Mouse (Mus musculus): ENCODE measurements around the gene Wdr20.
A peak's percentile ranks its signal among the peaks of the same experiment; 100 is the strongest.

Wdr20 gene

DNA sequence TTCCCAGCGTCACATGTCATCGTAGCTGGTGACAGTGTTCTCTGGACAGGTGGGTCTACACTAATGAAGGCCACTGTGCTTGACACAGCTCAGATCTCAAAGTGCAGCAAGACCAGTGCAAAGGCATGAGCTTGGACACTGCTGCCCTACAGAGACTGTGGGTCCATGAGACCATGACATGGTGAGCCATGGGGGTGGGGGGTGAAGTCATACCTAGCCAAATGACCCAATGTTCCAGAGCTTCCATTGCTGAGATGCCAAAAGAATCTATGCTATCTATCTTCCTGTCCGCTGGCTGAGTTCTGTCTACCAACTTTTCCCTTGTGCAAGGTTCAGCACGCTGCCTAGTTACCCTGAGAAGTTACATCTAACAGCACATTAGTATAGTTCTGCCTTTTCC lies 91.2 kb downstream of the Wdr20 start:
- no peak for DNase-seq

GRCm38 (mm10) chr12:110830293-110831024 lies 92.7 kb downstream of the Wdr20 start:
- DNase-seq: no peak

GRCm38 (mm10) chr12:110835182-110835581 lies 97.4 kb downstream of the Wdr20 start:
- DNase-seq: no peak

DNA sequence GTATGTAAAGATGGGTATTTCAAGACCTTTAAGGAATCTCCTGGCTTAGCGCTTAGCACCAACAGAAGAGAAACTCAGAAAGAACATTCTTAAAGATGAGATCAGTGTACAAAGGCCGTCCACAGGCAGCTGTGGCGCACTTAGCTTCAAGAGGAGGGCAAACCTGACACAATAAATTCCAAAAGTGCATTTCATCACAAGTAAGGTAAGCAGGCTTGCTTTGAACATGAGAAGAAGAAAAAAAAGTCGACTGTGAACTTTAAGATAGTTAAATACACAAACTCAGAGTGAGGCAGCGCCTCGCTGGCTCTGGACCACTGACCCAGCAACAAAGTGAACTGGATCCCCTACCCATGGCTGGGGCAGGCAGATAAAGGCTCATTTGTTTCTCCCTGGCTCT lies 99.0 kb downstream of the Wdr20 start:
- no peak for DNase-seq

GRCm38 (mm10) chr12:110837192-110837841 lies 99.6 kb downstream of the Wdr20 start:
- DNase-seq: peak; percentile 39 to 77

DNA sequence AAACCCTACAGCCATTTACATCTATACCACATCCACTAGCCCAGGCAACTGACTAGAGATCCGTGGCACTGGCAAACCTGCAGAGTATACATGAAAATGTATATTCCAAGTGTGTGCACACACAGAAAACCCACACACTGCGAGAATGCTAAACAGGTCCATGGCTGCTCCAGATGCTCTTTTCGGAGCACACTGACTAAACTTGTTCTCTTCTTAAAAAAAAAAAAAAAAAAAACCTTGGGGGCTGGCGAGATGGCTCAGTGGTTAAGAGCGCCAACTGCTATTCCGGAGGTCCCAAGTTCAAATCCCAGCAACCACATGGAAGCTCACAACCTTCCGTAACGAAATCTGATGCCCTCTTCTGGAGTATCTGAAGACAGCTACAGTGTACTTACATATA lies 100.1 kb downstream of the Wdr20 start:
- no peak for DNase-seq

- DNase-seq: peak; percentile 94 to 96
These were observed 102.8 kb downstream of the Wdr20 start, which contains the start of gene Mok for GRCm38 (mm10) chr12:110840348-110841198. Mok (minus strand) TSS chr12:110840939.

DNA sequence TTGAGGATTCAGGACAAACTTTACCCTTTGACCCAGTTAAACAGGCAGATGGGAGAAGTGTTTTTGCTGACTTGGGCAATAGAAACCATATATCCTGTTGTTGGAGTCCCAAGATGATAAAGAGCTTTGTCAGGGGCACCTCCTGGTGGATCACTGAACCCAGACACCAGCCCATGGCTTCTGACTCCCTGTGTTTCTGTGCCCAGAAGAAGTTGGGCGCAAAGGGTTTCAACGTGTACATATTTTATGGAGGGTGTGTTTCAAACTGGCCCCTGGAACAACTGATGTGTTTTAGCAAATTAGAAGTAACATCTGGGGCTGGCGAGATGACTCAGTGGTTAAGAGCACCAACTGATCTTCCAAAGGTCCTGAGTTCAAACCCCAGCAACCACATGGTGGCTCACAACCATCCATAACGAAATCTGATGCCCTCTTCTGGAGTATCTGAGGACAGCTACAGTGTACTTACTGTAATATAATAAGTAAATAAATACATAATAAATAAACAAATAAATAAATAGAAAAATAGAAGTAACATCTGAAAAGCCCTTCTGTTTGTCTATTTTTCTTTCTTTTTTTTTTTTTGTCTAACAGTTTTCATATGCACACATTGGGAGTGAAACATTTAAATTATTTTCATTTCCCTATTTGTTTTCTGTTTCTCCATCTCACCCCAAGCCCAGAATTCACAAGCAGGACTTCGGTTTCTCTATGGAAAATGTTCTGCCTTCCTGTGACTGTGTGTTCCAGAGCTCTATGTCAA lies 104.2 kb downstream of the Wdr20 start:
- peak in 1 of 2 experiments; percentile 29 for DNase-seq

DNA sequence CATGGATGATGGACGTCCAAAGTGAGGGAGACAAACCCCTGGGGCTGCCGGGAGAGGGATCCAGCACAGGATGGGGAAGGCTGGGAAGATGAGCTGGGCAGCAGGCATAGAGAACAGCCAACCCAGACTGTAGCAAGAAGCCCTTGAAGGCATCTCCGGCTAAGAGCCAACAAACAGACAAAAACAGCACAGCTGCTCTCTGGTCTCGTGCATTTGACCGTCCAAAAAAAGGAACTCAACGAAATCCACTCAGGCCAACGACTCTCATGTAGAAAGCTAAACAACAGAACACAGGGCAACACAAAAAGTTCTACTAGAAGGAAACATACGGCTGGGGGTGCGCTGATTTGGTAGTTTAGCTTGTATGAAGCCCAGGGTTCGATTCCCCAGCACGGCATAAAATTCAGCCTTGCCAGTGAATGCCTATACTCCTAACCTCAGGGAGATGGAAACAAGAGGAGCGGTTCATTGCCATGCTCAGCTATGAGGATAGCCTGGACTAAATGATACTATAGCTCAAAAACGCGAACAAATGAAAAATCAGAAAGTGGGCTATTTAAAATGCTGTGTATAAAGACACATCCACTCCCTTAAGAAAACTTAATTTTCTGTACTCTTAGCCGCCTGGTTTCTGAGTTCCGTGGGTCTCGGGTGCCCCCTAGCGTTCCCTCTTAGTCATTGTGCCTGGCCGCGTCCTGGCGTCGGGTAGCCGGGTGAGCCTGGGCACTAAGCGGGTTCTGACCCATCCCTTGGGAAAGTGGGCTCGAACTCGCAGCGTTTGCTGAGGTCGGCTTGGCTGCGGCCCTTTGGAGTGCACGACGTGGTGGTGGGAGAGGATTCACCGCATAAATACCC lies 105.7 kb downstream of the Wdr20 start:
- DNase-seq: peak; percentile 85 to 90

- peak; percentile 46 to 54 for DNase-seq
These were observed 106.7 kb downstream of the Wdr20 start for GRCm38 (mm10) chr12:110844227-110845130.

- DNase-seq: peak; percentile 95 to 97
These were observed 107.6 kb downstream of the Wdr20 start for GRCm38 (mm10) chr12:110845131-110845880.

GRCm38 (mm10) chr12:110846191-110846765 lies 108.5 kb downstream of the Wdr20 start:
- no peak for DNase-seq

DNA sequence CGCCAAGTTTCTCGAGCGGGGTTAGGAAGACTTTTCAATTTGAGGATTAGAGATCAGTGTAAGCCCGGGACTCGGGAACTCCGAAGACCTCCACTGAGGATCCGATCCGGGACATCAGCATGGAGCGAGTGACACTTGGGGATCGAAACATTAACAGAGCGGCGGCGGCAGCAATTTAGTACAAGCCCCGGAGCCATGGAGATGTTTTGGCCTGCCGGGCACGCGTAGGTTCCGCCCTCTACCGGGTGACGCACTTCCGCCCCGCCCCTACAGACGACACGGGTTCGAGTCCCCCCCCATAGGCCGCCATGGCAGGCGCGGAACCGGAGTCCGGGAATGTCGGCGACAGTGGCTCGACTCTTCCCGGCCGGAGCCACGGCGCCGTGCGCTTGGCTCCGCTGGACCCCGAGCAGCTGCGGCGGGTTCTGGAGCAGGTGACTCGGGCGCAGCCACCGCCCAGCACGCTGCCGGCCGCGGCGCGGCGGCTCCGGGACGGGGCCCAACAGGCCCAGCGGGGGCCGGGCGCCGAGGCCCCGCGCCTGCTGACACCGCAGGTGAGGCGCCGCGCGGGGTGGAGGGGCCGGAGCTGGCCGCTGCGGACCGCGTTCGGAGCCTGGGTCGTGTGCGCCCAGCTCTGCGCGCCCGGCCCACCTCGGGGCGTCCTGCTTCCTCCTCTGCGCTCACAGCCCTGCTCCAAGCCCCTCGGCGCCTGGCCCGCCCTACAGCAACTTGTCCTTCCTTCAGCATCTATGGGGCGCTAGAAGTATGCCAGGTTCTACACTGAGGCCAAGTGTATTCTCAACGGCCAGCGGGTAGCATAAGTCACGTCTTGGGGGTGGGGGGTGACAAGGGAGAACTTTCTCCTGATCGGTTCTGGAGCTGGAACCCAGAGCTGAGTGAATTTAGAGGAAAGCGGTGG lies 112.5 kb downstream of the Wdr20 start, which contains the start of gene Zfp839:
Gene Zfp839 (plus strand): TSS at position 244 of the 919 bp plus-strand sequence.
- peak; percentile 91 to 93 for DNase-seq

DNA sequence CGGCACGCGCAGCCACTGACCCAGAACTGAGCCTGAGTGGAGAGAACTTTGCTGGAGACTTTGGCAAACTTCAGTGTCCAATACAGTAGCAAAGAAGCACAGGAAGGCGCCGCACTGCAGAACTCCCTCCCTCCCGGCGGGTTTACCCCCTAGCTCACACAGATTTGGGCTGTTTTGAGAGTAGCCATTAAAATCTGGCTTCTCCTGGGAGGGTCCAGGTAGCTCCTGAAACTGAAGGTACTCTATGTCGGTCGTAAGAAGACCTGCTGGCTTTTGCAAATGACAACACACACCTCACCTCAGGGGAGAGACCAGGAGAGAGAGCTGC lies 113.1 kb downstream of the Wdr20 start:
- DNase-seq: peak in 1 of 2 experiments; percentile 80

DNA sequence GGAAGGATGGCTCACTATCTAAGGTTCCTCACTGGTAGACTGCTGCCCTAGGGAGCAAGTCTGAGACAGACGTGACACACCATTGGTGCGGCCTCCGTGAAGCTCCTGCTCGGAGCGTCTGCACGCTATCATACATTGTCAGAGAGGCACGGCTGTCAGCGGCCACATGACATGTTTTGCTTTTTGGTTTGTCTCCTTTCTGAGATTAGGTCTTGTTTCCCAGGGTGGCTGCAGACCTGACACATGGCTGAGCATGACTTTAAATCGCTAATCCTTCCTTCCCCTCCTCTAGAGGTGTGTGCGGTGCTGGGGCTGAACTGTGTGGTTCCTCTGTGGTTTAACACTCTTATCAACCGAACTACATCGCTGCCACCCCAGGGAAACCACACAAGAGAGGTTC lies 113.7 kb downstream of the Wdr20 start:
- DNase-seq: no peak

- no peak for DNase-seq
These were observed 114.2 kb downstream of the Wdr20 start for GRCm38 (mm10) chr12:110851923-110852322.

Measured in kidney, postnatal 25 days (tissue).